Mouse (Mus musculus) cerebellum, postnatal 4 days (tissue): ENCODE data around the gene Csrnp1.
A peak's percentile ranks its signal among the peaks of the same experiment; 100 is the strongest.

Experiments
- DNase-seq, 2 experiments: peaks; one replicate each; pipeline ENCODE4 v3.0.0; 2022; ENCODE audit warnings: low spot score in 2 of 2, mixed read lengths in 1 of 2

The Csrnp1 gene

GRCm38 (mm10) chr9:120002893-120003292, 18.4 kb upstream of the Csrnp1 start:
- no peak for DNase-seq

GRCm38 (mm10) chr9:120001945-120002725, 17.7 kb upstream of the Csrnp1 start:
- peak in 1 of 2 experiments; percentile 32 for DNase-seq

DNA sequence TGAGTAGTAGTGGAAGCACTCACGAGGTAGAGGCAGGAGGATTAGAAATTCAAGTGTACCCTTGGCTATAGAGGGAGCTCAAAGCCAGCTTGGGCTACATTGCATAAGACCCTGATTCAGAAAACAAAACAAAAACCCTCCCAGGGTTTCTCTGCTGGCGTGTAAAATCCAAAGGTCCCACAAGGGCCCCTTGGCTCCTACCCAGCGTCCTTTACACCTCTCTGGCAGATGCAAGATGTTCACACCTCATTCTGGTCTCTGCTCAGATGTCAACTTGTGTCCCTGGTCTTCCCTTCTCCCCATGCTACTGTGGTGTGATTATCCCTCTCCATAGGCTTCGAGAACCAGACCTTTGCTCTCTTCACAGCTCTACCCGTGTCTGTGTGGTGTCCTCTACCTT, 16.3 kb upstream of the Csrnp1 start:
- DNase-seq, result no peak

DNA sequence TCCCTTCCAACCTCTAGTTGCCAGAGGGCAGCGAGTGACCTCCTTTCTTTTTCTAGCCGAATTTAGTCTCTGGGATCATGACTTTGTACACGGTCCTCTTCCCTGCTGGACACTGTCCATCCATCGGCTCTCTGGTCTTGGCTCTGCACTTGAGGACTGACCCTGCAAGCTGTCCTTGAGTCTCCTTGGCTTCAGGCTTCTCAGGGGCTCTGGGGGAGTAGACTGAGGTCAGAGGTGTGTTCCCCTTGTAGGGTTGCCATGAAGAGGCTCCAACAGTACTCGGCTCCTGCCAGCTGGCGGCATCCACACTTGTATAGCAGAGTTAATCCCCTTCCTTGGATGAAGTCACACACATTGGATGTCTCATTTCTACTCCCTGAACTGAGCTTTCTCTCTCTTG, 15.2 kb upstream of the Csrnp1 start:
- DNase-seq, result no peak

DNA sequence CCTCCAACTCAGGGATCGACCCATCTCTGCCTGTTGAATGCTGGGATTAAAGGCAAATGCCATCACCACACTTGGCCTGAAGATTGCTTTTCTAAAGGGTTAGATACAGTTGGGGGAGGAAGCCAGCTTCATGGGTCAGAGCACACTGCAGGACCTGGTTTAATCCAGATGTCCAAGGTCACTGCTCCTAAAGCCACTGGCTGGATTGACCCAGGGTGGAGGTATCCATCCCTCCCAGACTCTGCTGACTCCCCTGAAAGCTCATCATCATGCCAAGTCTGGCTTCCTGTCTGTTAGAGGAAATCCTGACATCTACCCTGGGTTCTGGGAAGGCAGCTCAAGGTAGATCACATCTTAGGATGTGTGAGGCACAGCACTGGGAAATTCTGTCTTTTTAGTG, 14.3 kb upstream of the Csrnp1 start:
- DNase-seq, result no peak

GRCm38 (mm10) chr9:119996080-119996479, 11.6 kb upstream of the Csrnp1 start:
- no peak for DNase-seq

GRCm38 (mm10) chr9:119994207-119994606, 9.7 kb upstream of the Csrnp1 start:
- DNase-seq, result no peak

GRCm38 (mm10) chr9:119993092-119993844, 8.8 kb upstream of the Csrnp1 start:
- DNase-seq, result no peak

GRCm38 (mm10) chr9:119991310-119991709, 6.9 kb upstream of the Csrnp1 start:
- DNase-seq, result no peak

DNA sequence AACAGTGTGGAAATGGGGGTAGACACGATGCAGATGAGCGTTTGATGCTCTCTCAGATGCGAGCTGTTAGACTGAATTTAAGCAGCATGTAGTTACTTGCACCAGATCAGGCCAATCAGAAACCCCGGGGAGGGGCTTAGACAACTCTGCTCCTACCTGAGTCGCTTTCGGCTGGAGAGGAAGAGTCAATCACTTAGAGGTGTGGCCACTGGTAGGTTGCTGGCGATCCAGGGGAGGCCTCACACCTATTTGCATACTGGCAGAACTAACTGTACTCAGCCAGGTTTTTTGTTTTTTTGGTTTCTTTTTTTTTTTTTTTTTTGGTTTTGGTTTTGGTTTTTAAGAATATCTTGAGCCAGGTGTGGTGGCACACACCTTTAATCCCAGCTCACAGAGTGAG, 3.8 kb upstream of the Csrnp1 start:
- no peak for DNase-seq

GRCm38 (mm10) chr9:119985881-119986574, 1.6 kb upstream of the Csrnp1 start:
- DNase-seq, result no peak

DNA sequence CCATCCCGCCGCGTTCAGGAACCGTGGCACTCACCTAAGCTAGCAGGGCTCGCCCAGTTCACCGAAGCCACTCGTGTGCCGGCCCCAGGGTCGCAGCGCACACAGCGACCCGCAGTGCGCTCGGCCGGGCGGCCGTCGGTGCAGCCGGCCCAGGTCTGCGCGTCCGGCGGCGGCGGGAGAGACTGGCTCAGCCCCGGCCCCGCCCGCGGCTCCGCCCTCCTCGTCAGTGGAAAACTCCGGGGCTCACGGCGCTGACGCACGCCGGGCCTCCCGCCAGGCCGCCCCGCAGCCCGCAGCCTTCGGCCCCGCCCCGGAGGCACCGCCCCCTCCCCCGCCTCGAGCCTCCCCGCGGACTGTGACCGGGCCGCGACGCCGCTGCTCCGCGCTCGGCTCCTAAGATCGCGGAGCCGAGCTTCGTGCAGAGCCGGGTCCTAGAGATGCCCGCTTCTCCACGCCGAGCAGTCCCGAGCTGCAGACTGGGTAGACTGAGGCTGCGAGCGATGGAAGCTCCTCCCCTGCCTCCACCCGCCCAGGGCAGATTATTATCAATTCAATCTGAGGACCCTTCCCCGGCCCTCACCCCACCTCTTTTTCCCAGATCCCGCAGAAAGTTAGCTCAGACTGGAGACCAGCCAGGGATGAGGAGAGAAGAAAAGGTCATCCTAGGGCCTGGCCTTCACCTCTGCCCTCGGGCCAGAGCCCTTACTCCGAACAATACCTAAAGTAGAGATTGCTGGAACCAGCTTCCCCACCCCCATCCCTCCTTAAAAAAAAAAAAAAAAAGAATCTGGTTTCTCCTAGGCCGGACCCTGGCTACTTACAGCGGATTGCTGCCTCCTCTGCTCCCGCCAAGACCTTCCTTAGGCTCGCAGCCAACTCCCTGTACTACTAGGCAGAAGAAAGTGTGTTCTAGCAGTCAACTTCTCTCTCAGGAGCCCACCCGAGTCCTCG, 598 bp downstream of the Csrnp1 start:
- DNase-seq, result peak; percentile 62 to 63

DNA sequence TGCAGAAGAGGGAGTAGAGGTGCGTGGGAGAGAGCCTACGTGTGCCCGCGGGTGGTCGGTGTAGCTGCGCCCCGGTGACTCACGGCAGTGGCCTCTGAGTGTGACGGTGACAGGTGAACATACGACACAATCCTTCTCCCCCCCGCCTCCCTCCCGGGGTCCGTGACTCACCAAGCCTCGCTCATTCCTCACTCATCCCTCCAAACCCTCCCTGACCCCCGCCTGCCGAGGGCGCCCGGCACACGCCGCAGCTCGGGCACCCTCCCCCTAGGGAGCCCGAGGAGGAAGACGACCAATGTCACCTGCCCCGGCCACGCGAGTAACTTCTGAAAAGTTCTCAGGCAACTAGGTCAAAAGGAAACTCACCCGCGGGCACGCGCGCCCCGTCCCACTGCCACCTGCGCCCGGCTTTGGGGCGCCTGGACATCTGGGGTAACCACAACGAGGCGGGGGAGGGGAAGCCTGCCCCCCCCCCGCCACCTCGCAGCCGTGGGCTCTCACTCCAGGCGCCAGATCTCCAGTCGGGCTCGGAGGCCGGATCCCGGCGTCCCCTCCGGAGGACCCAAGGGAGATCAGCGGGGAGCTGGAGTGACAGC, 1.4 kb downstream of the Csrnp1 start:
- DNase-seq, result no peak

GRCm38 (mm10) chr9:119982241-119982811, 2.1 kb downstream of the Csrnp1 start:
- peak in 1 of 2 experiments; percentile 46 for DNase-seq

- no peak for DNase-seq
Measured at GRCm38 (mm10) chr9:119981183-119982179, 3.0 kb downstream of the Csrnp1 start.

DNA sequence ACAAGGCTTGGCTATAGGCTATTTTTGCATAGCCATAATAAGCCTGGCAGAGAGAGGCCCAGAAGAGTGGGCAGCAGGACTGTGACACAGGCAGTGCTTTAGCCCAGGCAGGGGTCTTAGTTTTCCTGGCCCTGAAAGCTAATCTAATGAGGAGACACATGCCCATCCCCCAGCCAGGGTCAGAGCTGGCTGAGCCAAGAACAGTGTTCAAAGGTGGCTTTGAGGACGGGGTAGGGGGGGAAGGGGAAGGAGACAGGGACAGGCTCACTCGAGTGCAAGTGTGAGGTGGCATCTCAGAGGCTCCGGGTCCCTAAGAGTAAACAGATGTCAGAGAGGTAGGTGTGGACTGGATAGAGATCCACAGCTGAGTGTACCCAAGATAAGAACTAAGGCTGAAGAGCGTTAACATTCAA, 3.7 kb downstream of the Csrnp1 start:
- no peak for DNase-seq

DNA sequence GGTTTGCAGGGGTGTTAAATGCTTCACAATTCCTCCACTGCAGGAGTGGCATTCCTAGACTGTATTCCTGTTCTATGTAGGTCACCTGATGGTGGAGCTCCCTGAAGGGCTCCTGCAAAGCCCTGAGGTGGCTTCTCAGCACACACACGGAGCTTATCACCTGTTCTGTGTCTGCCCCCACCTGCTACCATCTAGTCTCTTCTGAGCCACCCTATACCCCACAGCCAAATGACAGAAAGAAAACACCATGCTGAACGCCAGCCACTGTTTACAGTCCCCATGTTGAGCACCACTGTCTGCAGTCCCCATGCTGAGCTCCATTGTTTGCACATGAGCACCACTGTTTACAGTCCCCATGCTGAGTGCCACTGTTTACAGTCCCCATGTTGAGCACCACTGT, 4.7 kb downstream of the Csrnp1 start:
- DNase-seq, result no peak

- DNase-seq, result no peak
Measured at GRCm38 (mm10) chr9:119978811-119979441, 5.5 kb downstream of the Csrnp1 start.
